Mouse (Mus musculus) small intestine, adult 2 months (tissue): ENCODE measurements around the gene Stx4a.

Source experiments
- CTCF ChIP-seq: fragments of 200-500 bp; IDR thresholded peaks from 2 replicates; pipeline ENCODE4 v1.5.1; 2012; ENCODE audit warnings: low read depth, mild to moderate bottlenecking, control low read depth, inconsistent platforms, low read length, moderate library complexity, mixed read lengths; ENCODE audit not compliant: insufficient replicate concordance, insufficient read length; ENCODE audit errors: extremely low read depth
- POLR2A ChIP-seq: fragments of 200-500 bp; IDR thresholded peaks from 2 replicates; pipeline ENCODE4 v1.6.1; 2012; ENCODE audit warnings: low read depth, mild to moderate bottlenecking, control low read depth, inconsistent platforms, low read length, moderate library complexity

DNA sequence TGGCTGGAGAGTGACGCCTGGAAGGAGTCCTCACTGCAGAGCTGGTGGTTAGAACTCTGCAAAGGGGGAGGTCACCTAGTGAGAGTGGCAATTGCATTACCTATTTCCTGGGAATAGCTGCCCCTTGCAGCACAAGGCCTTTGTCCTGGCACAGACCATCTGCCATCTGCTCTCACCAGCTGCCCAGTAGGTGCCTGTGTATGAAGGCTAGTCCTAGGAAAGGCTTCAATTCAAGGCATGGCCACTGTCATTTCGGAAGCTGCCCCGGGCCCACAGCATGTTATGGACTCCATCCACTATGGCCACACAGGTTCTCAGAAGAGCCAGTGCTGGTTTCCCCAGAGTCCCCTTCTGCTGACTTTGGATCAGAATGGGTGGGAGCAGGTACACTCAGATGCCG, 25.5 kb upstream of the Stx4a start:
- no peak for TF ChIP-seq CTCF
- TF ChIP-seq POLR2A = no peak
